Comparison of ENCODE assay signal across 32 mouse cellular contexts in the genomic region with DNA sequence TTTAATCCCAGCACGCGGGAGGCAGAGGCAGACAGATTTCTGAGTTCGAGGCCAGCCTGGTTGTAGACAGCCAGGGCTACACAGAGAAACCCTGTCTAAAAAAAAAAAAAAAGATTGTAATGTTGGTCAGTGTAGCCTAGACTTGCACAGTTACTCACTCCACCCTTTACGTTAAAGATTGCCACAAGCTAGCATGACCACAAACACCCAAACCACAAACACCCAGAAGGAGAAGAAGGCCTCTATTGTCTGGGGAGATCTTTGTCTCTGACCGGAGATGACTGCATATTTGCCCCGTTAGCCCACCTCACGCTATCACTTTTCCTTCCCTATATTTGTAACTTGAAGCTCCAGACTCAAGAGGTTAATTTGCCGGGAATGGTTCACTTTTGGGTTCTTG. TPM values are rescaled to one million over a fixed set of nuclear protein-coding genes. Genes with fewer than 3 reads are reported as not detected.
DNase-seq lines count a peak whose midpoint lies in the region; ATAC-seq and TF ChIP-seq lines count a peak whose summit lies in the region.
"Had no signal": no experiment of that assay in that cellular context is flagged by ENCODE, and none has a peak within 500 bp of the region (broad histone marks: within the 10 kb centered on the region; RNA-seq: fewer than 3 reads in every experiment).

No protein-coding gene starts in this region.

- in situ Hi-C loops in CH12.LX (cut with MboI; ENCODE audit: low pct_ligation_motif_present, low pct_unique_long_range_greater_than_20kb, low sequenced_read_pairs), result loop anchor here (25.0 kb wide), 1 partner anchor 381 kb away; no protein-coding TSS in a partner anchor

- no peak for DNase-seq in liver, embryonic 14.5 days (ENCODE audit: low read depth in 3 of 3, low spot score in 3 of 3)
- DNase-seq in liver, embryonic 11.5 days (ENCODE audit: low spot score), result no peak
- no peak for DNase-seq in CH12.LX (ENCODE audit: extremely low read depth)
- DNase-seq in frontal cortex, postnatal 36 days (ENCODE audit: low spot score in 2 of 2), result no peak
- no peak for DNase-seq in kidney, postnatal 25 days
- DNase-seq: adrenal gland, postnatal 36 days; B cell, adult 2 months; cerebellum, adult 8-10 months; gastrocnemius, postnatal 10 days; heart, adult 2 months; kidney, adult 2 months; kidney, postnatal 14 days; left cerebral cortex, postnatal 4 days; liver, embryonic 13.5 days; right cerebral cortex, postnatal 14 days had no signal

- WGBS in liver, embryonic 14.5 days (ENCODE audit: insufficient replicate concordance), result 19% methylated on average over 8 of the region's 8 CpGs
- 50% methylated on average over 8 of the region's 8 CpGs for WGBS in liver, embryonic 11.5 days
- WGBS in midbrain, embryonic 15.5 days, result 94% methylated on average over 8 of the region's 8 CpGs

- no peaks in the 10 kb centered on the region for H3K27me3 ChIP-seq in liver, embryonic 14.5 days (ENCODE audit: control insufficient read depth, insufficient read depth, low read length)
- peaks cover 2% of the 10 kb centered on the region; the same call in 1 of the 2 replicates for H3K27me3 ChIP-seq in liver, embryonic 11.5 days (replicated peaks; ENCODE audit: control insufficient read depth, insufficient read depth, low read length)
- no peaks in the 10 kb centered on the region for H3K27me3 ChIP-seq in CH12.LX (replicated peaks)
- no peaks in the 10 kb centered on the region for H3K27me3 ChIP-seq in midbrain, embryonic 15.5 days (replicated peaks)
- H3K27me3 ChIP-seq: forebrain, embryonic 12.5 days; heart, embryonic 15.5 days; liver, embryonic 13.5 days had no signal

- no peaks in the 10 kb centered on the region for H3K9me3 ChIP-seq in liver, embryonic 14.5 days (ENCODE audit: control insufficient read depth, low read length)
- no peaks in the 10 kb centered on the region for H3K9me3 ChIP-seq in liver, embryonic 11.5 days (ENCODE audit: control insufficient read depth, low read length)
- peaks cover 7% of the 10 kb centered on the region for H3K9me3 ChIP-seq in CH12.LX (replicated peaks; ENCODE audit: low read length)
- no peaks in the 10 kb centered on the region for H3K9me3 ChIP-seq in midbrain, embryonic 15.5 days
- H3K9me3 ChIP-seq: forebrain, embryonic 12.5 days; heart, embryonic 15.5 days; liver, embryonic 13.5 days had no signal

- dilution Hi-C loops in CH12.LX (cut with MboI; ENCODE audit: extremely low pct_ligation_motif_present, extremely low pct_unique_long_range_greater_than_20kb, low sequenced_read_pairs), result no loop called here

- H3K4me2 ChIP-seq in liver, embryonic 14.5 days (ENCODE audit: low read depth), result no peak overlapping the region
- no peak overlapping the region for H3K4me2 ChIP-seq in liver, embryonic 11.5 days
- no peak overlapping the region; the same call in 1 of the 2 replicates for H3K4me2 ChIP-seq in CH12.LX (ENCODE audit: insufficient read depth, low read depth, poor library complexity, severe bottlenecking)
- no peak overlapping the region for H3K4me2 ChIP-seq in midbrain, embryonic 15.5 days
- H3K4me2 ChIP-seq: forebrain, embryonic 12.5 days; heart, embryonic 15.5 days; liver, embryonic 13.5 days had no signal

- no peaks in the 10 kb centered on the region for H3K36me3 ChIP-seq in liver, embryonic 14.5 days (replicated peaks; ENCODE audit: control insufficient read depth, insufficient read depth, low read depth)
- H3K36me3 ChIP-seq in liver, embryonic 11.5 days (ENCODE audit: control insufficient read depth, insufficient read depth, low read length), result no peaks in the 10 kb centered on the region
- no peaks in the 10 kb centered on the region for H3K36me3 ChIP-seq in CH12.LX (replicated peaks in 1 of 2; ENCODE audit: control insufficient read depth in 1 of 2, insufficient read depth in 1 of 2, low read length in 1 of 2)
- no peaks in the 10 kb centered on the region for H3K36me3 ChIP-seq in midbrain, embryonic 15.5 days (replicated peaks)
- H3K36me3 ChIP-seq: forebrain, embryonic 12.5 days; heart, embryonic 15.5 days; liver, embryonic 13.5 days; midbrain, embryonic 10.5 days had no signal

- no peak for TF ChIP-seq POLR2A in CH12.LX (IDR thresholded peaks at IDR 0.05; ENCODE audit: low read depth, low read length)

- no peak overlapping the region for H3K9ac ChIP-seq in liver, embryonic 14.5 days (replicated peaks)
- no peak overlapping the region for H3K9ac ChIP-seq in liver, embryonic 11.5 days (ENCODE audit: low read depth, low read length)
- H3K9ac ChIP-seq in CH12.LX (ENCODE audit: insufficient read depth, low read depth), result no peak overlapping the region
- no peak overlapping the region for H3K9ac ChIP-seq in midbrain, embryonic 15.5 days
- H3K9ac ChIP-seq: forebrain, embryonic 12.5 days; heart, embryonic 15.5 days; liver, embryonic 13.5 days had no signal

- no peaks in the 10 kb centered on the region for H3K79me2 ChIP-seq in CH12.LX (replicated peaks; ENCODE audit: control insufficient read depth, extremely low read depth, insufficient read depth, poor library complexity, severe bottlenecking)

- H3K4me1 ChIP-seq in liver, embryonic 14.5 days (replicated peaks; ENCODE audit: control insufficient read depth in 2 of 2, insufficient read depth in 2 of 2, low read length in 1 of 2), result peaks cover 0 to 7% of the 10 kb centered on the region in 2 experiments; a peak in 2 of 4 replicates
- no peaks in the 10 kb centered on the region for H3K4me1 ChIP-seq in liver, embryonic 11.5 days (replicated peaks; ENCODE audit: control insufficient read depth, insufficient read depth, low read length)
- peaks cover 2 to 19% of the 10 kb centered on the region in 2 experiments; a peak in 3 of 4 replicates for H3K4me1 ChIP-seq in CH12.LX (ENCODE audit: control insufficient read depth in 1 of 2, insufficient read depth in 2 of 2)
- no peaks in the 10 kb centered on the region for H3K4me1 ChIP-seq in midbrain, embryonic 15.5 days
- H3K4me1 ChIP-seq: forebrain, embryonic 12.5 days; heart, embryonic 15.5 days; midbrain, embryonic 10.5 days had no signal

- no peak overlapping the region for H3K4me3 ChIP-seq in liver, embryonic 14.5 days (ENCODE audit: insufficient read depth in 1 of 2, low read depth in 2 of 2, low read length in 2 of 2)
- H3K4me3 ChIP-seq in liver, embryonic 11.5 days (ENCODE audit: low read depth, low read length), result no peak overlapping the region
- H3K4me3 ChIP-seq in CH12.LX (replicated peaks in 1 of 3; ENCODE audit: low read depth in 2 of 3, low read length in 2 of 3, poor library complexity in 1 of 3), result no peak overlapping the region
- no peak overlapping the region for H3K4me3 ChIP-seq in midbrain, embryonic 15.5 days
- H3K4me3 ChIP-seq: forebrain, embryonic 12.5 days; heart, adult 2 months; heart, embryonic 15.5 days; liver, embryonic 13.5 days; midbrain, embryonic 10.5 days had no signal

- no peak for TF ChIP-seq RAD21 in CH12.LX (IDR thresholded peaks at IDR 0.05; ENCODE audit: low read depth, low read length)

- no peak overlapping the region for H3K27ac ChIP-seq in liver, embryonic 14.5 days
- H3K27ac ChIP-seq in liver, embryonic 11.5 days (ENCODE audit: low read depth, low read length), result no peak overlapping the region
- no peak overlapping the region for H3K27ac ChIP-seq in CH12.LX (ENCODE audit: insufficient read depth, low read depth)
- H3K27ac ChIP-seq in midbrain, embryonic 15.5 days, result no peak overlapping the region
- H3K27ac ChIP-seq: forebrain, embryonic 12.5 days; heart, adult 2 months; heart, embryonic 15.5 days; liver, embryonic 13.5 days; midbrain, embryonic 10.5 days had no signal

- TF ChIP-seq EP300 in liver, embryonic 14.5 days (IDR thresholded peaks at IDR 0.05; ENCODE audit: low read depth), result no peak
- TF ChIP-seq EP300 in CH12.LX (IDR thresholded peaks at IDR 0.05; ENCODE audit: low read length), result peak; percentile 51

- TF ChIP-seq CTCF in liver, embryonic 14.5 days (IDR thresholded peaks at IDR 0.05; ENCODE audit: low read depth), result no peak
- TF ChIP-seq CTCF in CH12.LX (conservative IDR thresholded peaks at IDR 0.05 in 1 of 2, IDR thresholded peaks at IDR 0.05 in 1 of 2; ENCODE audit: low read depth in 2 of 2, low read length in 2 of 2), result no peak

- ATAC-seq in liver, embryonic 14.5 days (ENCODE audit: insufficient read depth), result peak; percentile 18; the same call in 1 of the 2 replicates
- no peak for ATAC-seq in liver, embryonic 11.5 days (replicated peaks; ENCODE audit: low FRiP score)
- ATAC-seq in hematopoietic stem cell, adult 5-6 weeks (replicated peaks in 1 of 2; ENCODE audit: insufficient read depth in 1 of 2, low FRiP score in 2 of 2, low TSS enrichment in 1 of 2, low read depth in 1 of 2, poor library complexity in 2 of 2, severe bottlenecking in 2 of 2), result peak; percentile 59 to 95; a peak in 3 of 4 replicates
- ATAC-seq in monocyte, adult 5-6 weeks (replicated peaks; ENCODE audit: insufficient number of reproducible peaks, low FRiP score, low TSS enrichment, poor library complexity, severe bottlenecking), result peak; percentile 91
- ATAC-seq in midbrain, embryonic 15.5 days (replicated peaks), result no peak
- ATAC-seq: inflammation-experienced regulatory T-cells, adult 6 months; lung, postnatal 0 days had no signal

RNA-seq across cellular contexts. Expression of gene Ifitm1, which starts 14.7 kb away (rescaled TPM):
- polyA plus RNA-seq in liver, embryonic 14.5 days (2012; rRNA removed), result 34.2 and 35.7 TPM in 2 replicates
- 20.2 and 30.9 TPM in 2 replicates for polyA plus RNA-seq in liver, embryonic 14.5 days (2014; fragmentation: Nextera tagmentation; extraction: Ambion mirVana)
- 32.7 and 33.5 TPM in 2 replicates for polyA plus RNA-seq in liver, embryonic 11.5 days (2014; fragmentation: Nextera tagmentation; extraction: Ambion mirVana)
- total RNA-seq in CH12.LX (2012; rRNA removed) (55.5 and 62.0 TPM in 2 replicates), CH12.LX (2014; rRNA removed) (32.9 and 33.6 TPM in 2 replicates)
- 10.9 and 14.8 TPM in 2 replicates for polyA plus RNA-seq in CH12.LX (2012; ENCODE audit: insufficient read length, low read depth)
- 250 and 359 TPM in 2 replicates for total RNA-seq in hematopoietic stem cell, adult 5-6 weeks (2017)
- 38.2 to 83.6 TPM (median 70.9 TPM) in 3 replicates for total RNA-seq in monocyte, adult 5-6 weeks (2017)
- 14.9 and 18.8 TPM in 2 replicates for polyA plus RNA-seq in midbrain, embryonic 15.5 days (2015; fragmentation: Nextera tagmentation; extraction: Ambion mirVana)

RNA-seq across cellular contexts. Expression of gene Ifitm2, which starts 25.9 kb away (rescaled TPM):
- 217 and 258 TPM in 2 replicates for polyA plus RNA-seq in liver, embryonic 14.5 days (2012; rRNA removed)
- polyA plus RNA-seq in liver, embryonic 14.5 days (2014; fragmentation: Nextera tagmentation; extraction: Ambion mirVana), result 405 and 432 TPM in 2 replicates
- polyA plus RNA-seq in liver, embryonic 11.5 days (2014; fragmentation: Nextera tagmentation; extraction: Ambion mirVana), result 478 and 500 TPM in 2 replicates
- total RNA-seq in CH12.LX (2012; rRNA removed) (128 and 136 TPM in 2 replicates), CH12.LX (2014; rRNA removed) (314 and 381 TPM in 2 replicates)
- polyA plus RNA-seq in CH12.LX (2012; ENCODE audit: insufficient read length, low read depth), result 159 and 213 TPM in 2 replicates
- total RNA-seq in hematopoietic stem cell, adult 5-6 weeks (2017), result 328 and 386 TPM in 2 replicates
- 203 to 367 TPM (median 305 TPM) in 3 replicates for total RNA-seq in monocyte, adult 5-6 weeks (2017)
- 135 and 145 TPM in 2 replicates for polyA plus RNA-seq in midbrain, embryonic 15.5 days (2015; fragmentation: Nextera tagmentation; extraction: Ambion mirVana)

RNA-seq across cellular contexts. Expression of gene Gm45717, which starts 26.0 kb away (rescaled TPM):
- not detected in 2 replicates for polyA plus RNA-seq in liver, embryonic 14.5 days (2012; rRNA removed)
- not detected in 2 replicates for polyA plus RNA-seq in liver, embryonic 14.5 days (2014; fragmentation: Nextera tagmentation; extraction: Ambion mirVana)
- polyA plus RNA-seq in liver, embryonic 11.5 days (2014; fragmentation: Nextera tagmentation; extraction: Ambion mirVana), result not detected in 2 replicates
- total RNA-seq in CH12.LX (2012; rRNA removed) (not detected in 2 replicates), CH12.LX (2014; rRNA removed) (not detected in 2 replicates)
- not detected in 2 replicates for polyA plus RNA-seq in CH12.LX (2012; ENCODE audit: insufficient read length, low read depth)
- total RNA-seq in hematopoietic stem cell, adult 5-6 weeks (2017), result not detected in 2 replicates
- not detected in 3 replicates for total RNA-seq in monocyte, adult 5-6 weeks (2017)
- not detected in 2 replicates for polyA plus RNA-seq in midbrain, embryonic 15.5 days (2015; fragmentation: Nextera tagmentation; extraction: Ambion mirVana)
- total RNA-seq: adrenal gland, postnatal 36 days; gastrocnemius, postnatal 10 days; heart, adult 2 months; layer of hippocampus, adult 8-10 months; left cerebral cortex, adult 18-20 months; left cerebral cortex, postnatal 4 days had no signal
- polyA plus RNA-seq: embryonic facial prominence, embryonic 11.5 days; forebrain, embryonic 12.5 days; frontal cortex, adult 2 months; heart, adult 2 months; heart, embryonic 15.5 days; hindbrain, embryonic 11.5 days; inflammation-experienced regulatory T-cells, adult 6 months; kidney, adult 2 months; liver, embryonic 13.5 days; neural tube, embryonic 14.5 days; spleen, adult 2 months; stomach, embryonic 16.5 days; thymus, postnatal 0 days had no signal

RNA-seq across cellular contexts. Expression of gene Ifitm3, which starts 28.9 kb away (rescaled TPM):
- polyA plus RNA-seq in liver, embryonic 14.5 days (2012; rRNA removed), result 27.8 and 30.8 TPM in 2 replicates
- polyA plus RNA-seq in liver, embryonic 14.5 days (2014; fragmentation: Nextera tagmentation; extraction: Ambion mirVana), result 61.5 and 73.5 TPM in 2 replicates
- polyA plus RNA-seq in liver, embryonic 11.5 days (2014; fragmentation: Nextera tagmentation; extraction: Ambion mirVana), result 45.0 and 47.5 TPM in 2 replicates
- total RNA-seq in CH12.LX (2012; rRNA removed) (0.25 TPM in 1 of 2 replicates, not detected in the other), CH12.LX (2014; rRNA removed) (not detected in 2 replicates)
- not detected in 2 replicates for polyA plus RNA-seq in CH12.LX (2012; ENCODE audit: insufficient read length, low read depth)
- 143 and 341 TPM in 2 replicates for total RNA-seq in hematopoietic stem cell, adult 5-6 weeks (2017)
- total RNA-seq in monocyte, adult 5-6 weeks (2017), result 384 to 854 TPM (median 711 TPM) in 3 replicates
- 40.9 and 59.9 TPM in 2 replicates for polyA plus RNA-seq in midbrain, embryonic 15.5 days (2015; fragmentation: Nextera tagmentation; extraction: Ambion mirVana)

RNA-seq across cellular contexts. Expression of gene Ifitm5, which starts 31.6 kb away (rescaled TPM):
- 0.17 and 0.33 TPM in 2 replicates for polyA plus RNA-seq in liver, embryonic 14.5 days (2012; rRNA removed)
- 0.30 and 0.32 TPM in 2 replicates for polyA plus RNA-seq in liver, embryonic 14.5 days (2014; fragmentation: Nextera tagmentation; extraction: Ambion mirVana)
- 0.58 and 0.60 TPM in 2 replicates for polyA plus RNA-seq in liver, embryonic 11.5 days (2014; fragmentation: Nextera tagmentation; extraction: Ambion mirVana)
- total RNA-seq in CH12.LX (2012; rRNA removed) (0.68 and 0.76 TPM in 2 replicates), CH12.LX (2014; rRNA removed) (not detected in 2 replicates)
- polyA plus RNA-seq in CH12.LX (2012; ENCODE audit: insufficient read length, low read depth), result 0.55 and 0.71 TPM in 2 replicates
- total RNA-seq in hematopoietic stem cell, adult 5-6 weeks (2017), result 1.0 TPM in 1 of 2 replicates, not detected in the other
- total RNA-seq in monocyte, adult 5-6 weeks (2017), result 2.4 TPM in 1 of 3 replicates, not detected in the others
- polyA plus RNA-seq in midbrain, embryonic 15.5 days (2015; fragmentation: Nextera tagmentation; extraction: Ambion mirVana), result 0.65 and 1.1 TPM in 2 replicates
- total RNA-seq: layer of hippocampus, adult 8-10 months; left cerebral cortex, adult 18-20 months; left cerebral cortex, postnatal 4 days had no signal
- polyA plus RNA-seq: frontal cortex, adult 2 months had no signal

Comparison
In these comparisons a context has a peak if more than half of its experiments do, and no peak if none do; other contexts are left out.
1. ATAC-seq: peak in liver, embryonic 14.5 days (single experiment), hematopoietic stem cell, adult 5-6 weeks (2 of 2) and monocyte, adult 5-6 weeks (single experiment); none in liver, embryonic 11.5 days (single experiment) and midbrain, embryonic 15.5 days (single experiment).